Mouse (Mus musculus) liver, embryonic 11.5 days (tissue): Measurements from ENCODE around the gene Mpv17. TPM values are rescaled to one million over a fixed set of nuclear protein-coding genes. Genes with fewer than 3 reads are reported as not detected.

Source experiments
- ATAC-seq: fragments of 200-750 bp; cut with Nextera tagmentation; replicated peaks from 2 replicates; pipeline ENCODE4 v1.8.0; 2017; ENCODE audit warnings: moderate number of reproducible peaks, mild to moderate bottlenecking, moderate TSS enrichment, moderate library complexity; ENCODE audit not compliant: low FRiP score
- DNase-seq: peaks from one replicate; pipeline ENCODE4 v3.0.0-alpha.2; 2017; ENCODE audit warnings: low spot score
- H3K27ac ChIP-seq: fragments of 300-500 bp; sonication (generic); 2 replicates; pipeline ENCODE4 v1.5.1; 2014; ENCODE audit warnings: mild to moderate bottlenecking, low read depth, low read length, control low read depth
- H3K27me3 ChIP-seq: fragments of 300-500 bp; sonication (generic); replicated peaks from 2 replicates; pipeline ENCODE4 v1.6.1; 2014; ENCODE audit warnings: low read length, mixed read lengths; ENCODE audit not compliant: control insufficient read depth, insufficient read depth
- H3K36me3 ChIP-seq: fragments of 300-500 bp; sonication (generic); 2 replicates; pipeline ENCODE4 v1.6.1; 2014; ENCODE audit warnings: mild to moderate bottlenecking, low read length, moderate library complexity, mixed read lengths; ENCODE audit not compliant: control insufficient read depth, insufficient read depth
- H3K4me1 ChIP-seq: fragments of 300-500 bp; sonication (generic); replicated peaks from 2 replicates; pipeline ENCODE4 v1.6.1; 2014; ENCODE audit warnings: low read length, mixed read lengths; ENCODE audit not compliant: control insufficient read depth, insufficient read depth
- H3K4me2 ChIP-seq: fragments of 300-500 bp; sonication (generic); 2 replicates; pipeline ENCODE4 v1.6.1; 2014; ENCODE audit warnings: mild to moderate bottlenecking, control low read depth, moderate library complexity
- H3K4me3 ChIP-seq: fragments of 300-500 bp; sonication (generic); 2 replicates; pipeline ENCODE4 v1.5.1; 2014; ENCODE audit warnings: low read depth, low read length, control low read depth
- H3K9ac ChIP-seq: fragments of 300-500 bp; sonication (generic); 2 replicates; pipeline ENCODE4 v1.6.1; 2014; ENCODE audit warnings: low read depth, low read length, control low read depth
- H3K9me3 ChIP-seq: fragments of 300-500 bp; sonication (generic); 2 replicates; pipeline ENCODE4 v1.6.1; 2016; ENCODE audit warnings: low read length, inconsistent platforms, mixed read lengths; ENCODE audit not compliant: control insufficient read depth
- WGBS: fragments of 180-500 bp; shearing (Covaris S2); extraction: QIAGEN DNeasy Blood & Tissue Kit; methylation state at CpG from one replicate; pipeline ENCODE4 v1.1.7; 2014; 5-methylcytosine and 5-hydroxymethylcytosine counted together
- polyA plus RNA-seq: library from polyadenylated mRNA; unstranded; fragments of >200 nt; fragmentation: Nextera tagmentation; extraction: Ambion mirVana; gene quantifications from 2 replicates; pipeline ENCODE4 v1.2.1, GENCODE M21; 2014

The Mpv17 gene
- polyA plus RNA-seq, 1 experiment from 2014 or later: 50.4 TPM

DNA sequence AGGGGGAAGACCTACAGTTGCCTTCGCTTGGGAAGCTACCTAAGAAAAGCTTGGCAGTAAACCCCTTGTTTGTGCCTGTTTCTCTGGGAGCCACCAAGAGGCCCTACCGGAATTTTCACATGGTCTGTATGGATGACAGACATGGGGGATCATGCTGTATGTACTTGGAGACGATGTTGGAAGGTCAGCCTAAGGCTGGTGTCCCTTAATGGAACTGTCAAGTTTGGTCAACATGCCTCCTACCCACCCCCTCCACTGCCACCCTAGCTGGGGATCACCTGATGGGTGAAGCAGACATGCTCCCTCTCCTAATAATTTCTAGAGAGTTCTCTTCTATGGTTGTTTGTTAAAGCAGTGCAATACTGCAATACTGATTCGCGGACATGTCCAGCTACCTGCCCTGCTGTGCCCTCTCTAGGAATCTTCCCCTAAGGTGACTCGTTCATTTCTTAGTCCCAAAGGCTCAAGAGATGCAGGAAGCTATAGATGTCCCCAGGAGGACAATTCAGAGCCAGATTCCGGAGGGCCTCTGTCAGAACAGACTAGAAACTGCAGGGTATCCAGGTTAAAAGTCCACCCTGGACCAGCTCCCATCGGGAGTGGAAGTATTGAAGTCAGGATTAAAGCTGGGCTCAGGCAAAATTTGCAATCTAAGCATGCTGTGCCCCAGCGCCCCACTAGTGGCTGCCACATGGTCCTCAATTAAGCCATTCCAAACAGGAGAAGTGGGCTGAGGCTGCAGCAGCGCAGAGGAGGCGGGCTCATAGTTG, 58.2 kb downstream of the Mpv17 start:
- WGBS: 33% methylated on average over 11 of the region's 11 CpGs
- ATAC-seq: no peak
- H3K4me2 ChIP-seq: peak overlapping the region; percentile 72
- peaks cover 6% of the 10 kb centered on the region; the same call in 1 of the 2 replicates for H3K4me1 ChIP-seq
- H3K27me3 ChIP-seq: peaks cover 71% of the 10 kb centered on the region
- H3K4me3 ChIP-seq: peak overlapping the region; percentile 26
- H3K36me3 ChIP-seq: no peaks in the 10 kb centered on the region
- no peak overlapping the region for H3K27ac ChIP-seq
- H3K9ac ChIP-seq: no peak overlapping the region
- DNase-seq: no peak
- no peaks in the 10 kb centered on the region for H3K9me3 ChIP-seq

DNA sequence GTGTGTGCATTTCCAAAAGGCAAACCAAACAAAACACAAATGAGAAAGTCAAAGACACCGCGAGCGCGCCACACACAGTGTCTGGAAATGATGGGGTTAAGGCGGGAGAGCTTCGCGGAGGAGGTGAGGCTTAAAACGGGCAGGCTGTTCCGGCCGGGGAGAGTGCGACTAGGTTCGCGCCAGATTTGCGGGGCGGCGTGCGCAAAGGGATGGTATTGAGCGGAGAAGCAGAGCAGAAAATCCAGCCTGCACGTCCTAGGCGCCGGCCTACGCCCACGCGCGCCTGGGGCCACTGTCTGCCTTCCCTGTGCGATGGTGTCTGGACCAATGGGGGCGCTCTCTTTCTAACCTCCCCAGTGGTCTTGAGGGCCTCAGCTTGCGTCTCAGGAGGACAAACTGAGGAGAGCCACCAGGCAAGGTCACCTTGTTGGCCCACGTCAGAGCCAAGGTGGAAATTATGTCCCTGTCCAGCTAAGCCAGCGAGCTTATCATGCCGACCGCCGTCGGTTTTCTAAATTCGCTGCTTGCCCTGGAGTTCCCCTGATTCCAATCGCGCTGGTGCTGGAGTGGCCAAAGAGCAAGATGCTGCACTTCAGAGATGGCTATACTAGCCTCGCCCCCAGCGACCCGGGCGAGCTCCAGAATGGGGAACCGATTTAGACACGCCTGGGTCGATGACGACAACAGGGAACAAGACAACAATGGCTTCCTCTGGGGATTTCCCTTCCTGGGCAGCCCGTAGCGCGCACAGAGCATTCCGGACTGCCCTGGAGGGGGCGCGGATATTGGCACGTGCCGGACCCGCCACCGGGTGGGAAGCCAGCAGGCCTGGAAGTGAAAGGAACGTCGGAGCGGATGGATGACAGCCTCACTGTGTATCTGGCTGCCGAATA, 59.0 kb downstream of the Mpv17 start:
- DNase-seq: peak; percentile 37
- 1% methylated on average over 59 of the region's 59 CpGs for WGBS
- peak overlapping the region; percentile 26 for H3K4me3 ChIP-seq
- peaks cover 80% of the 10 kb centered on the region for H3K27me3 ChIP-seq
- H3K9me3 ChIP-seq: no peaks in the 10 kb centered on the region
- peaks cover 6% of the 10 kb centered on the region; the same call in 1 of the 2 replicates for H3K4me1 ChIP-seq
- H3K9ac ChIP-seq: no peak overlapping the region
- H3K27ac ChIP-seq: no peak overlapping the region
- H3K4me2 ChIP-seq: peak overlapping the region; percentile 72
- ATAC-seq: peak; percentile 33; the same call in 1 of the 2 replicates
- no peaks in the 10 kb centered on the region for H3K36me3 ChIP-seq

DNA sequence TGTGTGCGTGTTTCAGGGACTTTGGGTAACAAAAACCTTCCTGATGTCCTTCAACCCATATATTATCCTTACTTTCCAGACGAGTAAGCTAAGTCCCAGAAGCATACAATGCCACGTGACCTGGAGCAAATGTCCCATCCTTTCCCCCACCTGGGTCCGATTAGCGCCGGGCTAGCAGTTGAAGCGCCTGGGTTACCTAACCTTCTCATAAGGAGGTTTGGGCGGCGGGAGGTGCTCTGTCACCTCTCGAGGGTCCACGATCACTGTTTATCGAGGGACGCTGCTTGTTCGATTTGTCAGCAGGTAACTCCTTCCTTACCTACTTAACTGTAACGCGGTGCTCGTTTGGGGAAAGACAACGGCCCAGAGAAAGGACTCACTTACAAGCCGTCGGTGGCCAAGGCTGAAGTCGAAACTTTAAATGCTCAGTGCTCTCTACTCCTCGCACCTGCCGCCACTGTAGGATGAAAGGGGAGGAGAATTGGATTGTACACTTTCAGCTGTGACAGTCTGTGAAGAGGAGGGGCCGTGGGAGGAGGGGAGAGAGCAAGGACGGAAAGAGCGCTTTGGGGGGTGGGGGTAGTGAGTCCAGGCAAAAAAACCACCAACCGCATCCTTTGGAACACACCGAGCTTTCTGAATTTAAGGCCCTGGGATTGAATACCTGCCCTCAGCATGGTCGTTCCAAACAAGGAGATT, 59.8 kb downstream of the Mpv17 start:
- peak; percentile 39 for DNase-seq
- Histone ChIP-seq H3K4me1 (peaks cover 6% of the 10 kb centered on the region; the same call in 1 of the 2 replicates), H3K36me3 (no peaks in the 10 kb centered on the region), H3K9me3 (no peaks in the 10 kb centered on the region), H3K27me3 (peaks cover 88% of the 10 kb centered on the region), H3K27ac (no peak overlapping the region), H3K4me3 (peak overlapping the region; percentile 26; the same call in 1 of the 2 replicates), H3K9ac (no peak overlapping the region), H3K4me2 (peak overlapping the region; percentile 72)
- no peak for ATAC-seq
- WGBS: 3% methylated on average over 29 of the region's 29 CpGs

DNA sequence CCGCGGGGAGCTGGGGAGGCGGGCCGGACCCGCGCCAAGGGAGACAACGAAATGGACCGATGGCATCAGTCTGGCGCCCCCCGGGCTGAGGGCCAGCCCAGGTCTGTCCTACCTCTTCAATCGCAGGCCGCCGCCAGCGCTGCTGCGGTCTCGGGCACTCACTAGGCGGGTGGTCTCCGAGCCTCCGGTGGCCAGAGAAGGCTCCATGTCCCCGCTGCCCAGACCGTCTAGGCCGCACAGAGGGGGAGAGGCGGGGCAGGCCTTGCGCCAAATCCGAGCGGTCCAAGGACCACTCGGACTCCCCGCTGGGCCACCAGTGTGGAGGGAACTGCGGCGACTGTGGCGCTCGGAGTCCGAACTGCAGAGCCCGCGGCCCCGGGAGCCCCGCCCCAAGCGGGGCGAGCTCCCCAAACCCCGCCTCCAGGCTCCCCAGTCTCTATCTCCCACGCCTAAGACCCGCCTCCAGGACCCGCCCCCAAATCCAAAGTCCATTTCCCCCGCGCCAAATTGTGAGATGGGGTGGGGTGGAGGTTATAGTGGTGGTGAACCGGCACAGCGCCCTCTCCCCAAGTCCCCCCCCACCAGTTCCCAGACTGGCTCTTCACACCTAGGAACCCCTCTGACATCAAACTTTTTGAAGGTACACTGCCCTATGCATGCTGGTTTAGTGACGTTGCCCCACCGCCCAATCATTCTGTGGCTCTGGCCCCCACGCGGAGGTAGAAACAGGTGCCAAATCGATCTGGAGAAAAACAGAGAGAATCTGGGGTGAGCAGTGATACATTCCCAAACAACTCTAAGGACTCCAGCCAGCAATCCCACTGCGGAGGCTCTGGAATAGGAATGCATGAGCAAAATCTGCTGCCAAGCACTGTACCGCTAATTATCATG, 60.7 kb downstream of the Mpv17 start:
- H3K4me1 ChIP-seq: peaks cover 6% of the 10 kb centered on the region; the same call in 1 of the 2 replicates
- H3K4me2 ChIP-seq: peak overlapping the region; percentile 72
- ATAC-seq (peak; percentile 69), DNase-seq (peak; percentile 64)
- peak overlapping the region; percentile 46 for H3K4me3 ChIP-seq
- H3K36me3 ChIP-seq: no peaks in the 10 kb centered on the region
- 2% methylated on average over 54 of the region's 54 CpGs for WGBS
- H3K27me3 ChIP-seq: peaks cover 89% of the 10 kb centered on the region
- H3K27ac ChIP-seq: no peak overlapping the region
- no peak overlapping the region for H3K9ac ChIP-seq
- H3K9me3 ChIP-seq: no peaks in the 10 kb centered on the region

DNA sequence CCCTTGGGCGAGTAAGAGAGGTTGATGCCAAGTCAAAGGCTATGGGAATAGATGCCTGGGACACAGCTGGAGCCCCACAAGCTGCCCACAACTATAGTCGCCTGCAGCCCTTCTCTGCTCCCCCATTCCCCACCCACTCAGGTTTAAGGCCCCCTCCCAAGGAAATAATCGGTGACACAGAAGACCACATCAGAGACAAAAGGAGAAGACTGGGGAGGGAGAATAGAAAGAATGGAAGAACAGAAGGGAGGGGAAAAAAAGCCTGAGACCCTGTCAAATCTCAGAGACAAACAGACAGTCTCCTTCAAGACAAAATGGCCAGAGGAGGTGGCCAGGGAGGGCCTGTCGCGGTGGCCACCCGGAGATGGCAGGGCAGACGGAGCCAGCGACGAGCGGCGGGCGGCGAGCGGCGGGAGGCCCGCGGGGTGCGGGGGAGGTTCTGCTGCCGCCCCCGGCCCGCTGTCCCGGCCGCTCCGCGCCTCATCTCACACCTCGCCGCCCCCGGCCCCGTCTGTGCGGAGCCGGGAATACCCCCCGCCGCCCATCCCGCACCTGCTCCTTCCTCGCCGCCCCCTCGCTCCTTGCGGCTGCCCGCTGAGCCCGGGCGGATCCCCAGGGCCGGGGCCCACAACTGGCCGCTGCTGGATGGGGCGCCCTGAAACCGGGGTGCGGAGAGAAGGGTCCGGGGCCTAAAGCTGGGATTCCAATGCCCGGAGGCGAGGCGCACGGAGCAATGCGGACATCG, 61.6 kb downstream of the Mpv17 start:
- Histone ChIP-seq H3K4me2 (peak overlapping the region; percentile 72), H3K9ac (no peak overlapping the region), H3K36me3 (no peaks in the 10 kb centered on the region), H3K27me3 (peaks cover 95% of the 10 kb centered on the region), H3K27ac (no peak overlapping the region), H3K4me1 (peaks cover 6% of the 10 kb centered on the region; the same call in 1 of the 2 replicates), H3K9me3 (no peaks in the 10 kb centered on the region), H3K4me3 (peak overlapping the region; percentile 46)
- DNase-seq (no peak), ATAC-seq (no peak)
- WGBS: 4% methylated on average over 42 of the region's 53 CpGs

Other genes with a start within 250 kb of the Mpv17 start
- 467 and 501 TPM in 2 replicates for gene Ost4, start 246.5 kb downstream of the Mpv17 start, polyA plus RNA-seq
- 89.5 and 95.1 TPM in 2 replicates for gene Emilin1, start 240.8 kb downstream of the Mpv17 start, polyA plus RNA-seq
- 58.6 and 60.2 TPM in 2 replicates for gene Khk, start 232.8 kb downstream of the Mpv17 start, polyA plus RNA-seq
- gene Cgref1, start 208.7 kb downstream of the Mpv17 start, polyA plus RNA-seq: 5.4 and 8.2 TPM in 2 replicates
- 111 and 118 TPM in 2 replicates for gene Preb, start 193.9 kb downstream of the Mpv17 start, polyA plus RNA-seq
- 0.04 TPM in 2 replicates for gene Tcf23, start 185.6 kb downstream of the Mpv17 start, polyA plus RNA-seq
- 68.5 and 72.4 TPM in 2 replicates for gene Atraid, start 105.9 kb downstream of the Mpv17 start, polyA plus RNA-seq
- 9.3 and 10.3 TPM in 2 replicates for gene Slc5a6, start 105.3 kb downstream of the Mpv17 start, polyA plus RNA-seq
- gene Cad, start 99.5 kb downstream of the Mpv17 start, polyA plus RNA-seq: 65.0 and 66.0 TPM in 2 replicates
- not detected in 2 replicates for gene Dnajc5g, start 48.0 kb downstream of the Mpv17 start, polyA plus RNA-seq
- gene Slc30a3, start 46.0 kb downstream of the Mpv17 start, polyA plus RNA-seq: 1.1 and 1.4 TPM in 2 replicates
- 0.43 TPM in 1 of 2 replicates, not detected in the other for gene Trim54, start 37.5 kb downstream of the Mpv17 start, polyA plus RNA-seq
- gene Ucn, start 15.4 kb downstream of the Mpv17 start, polyA plus RNA-seq: not detected in 2 replicates
- 0.64 and 1.5 TPM in 2 replicates for gene Gm29609, start 25.7 kb upstream of the Mpv17 start, polyA plus RNA-seq
- gene Gtf3c2, start 25.9 kb upstream of the Mpv17 start, polyA plus RNA-seq: 77.2 and 79.5 TPM in 2 replicates
- gene Snx17, start 39.0 kb upstream of the Mpv17 start, polyA plus RNA-seq: 87.6 and 94.7 TPM in 2 replicates
- gene Eif2b4, start 39.2 kb upstream of the Mpv17 start, polyA plus RNA-seq: 93.2 and 98.1 TPM in 2 replicates
- 4.7 and 6.2 TPM in 2 replicates for gene Zfp513, start 48.1 kb upstream of the Mpv17 start, polyA plus RNA-seq
- gene Ppm1g, start 66.4 kb upstream of the Mpv17 start, polyA plus RNA-seq: 220 and 242 TPM in 2 replicates
- gene Nrbp1, start 86.6 kb upstream of the Mpv17 start, polyA plus RNA-seq: 95.6 and 98.1 TPM in 2 replicates
- gene Gm9970, start 87.0 kb upstream of the Mpv17 start, polyA plus RNA-seq: 0.36 TPM in 1 of 2 replicates, not detected in the other
- 11.6 and 12.0 TPM in 2 replicates for gene Krtcap3, start 97.4 kb upstream of the Mpv17 start, polyA plus RNA-seq
- gene Ift172, start 136.9 kb upstream of the Mpv17 start, polyA plus RNA-seq: 15.3 and 17.4 TPM in 2 replicates
- gene Fndc4, start 141.8 kb upstream of the Mpv17 start, polyA plus RNA-seq: 24.2 TPM in 2 replicates
- 11.3 and 12.1 TPM in 2 replicates for gene Gckr, start 143.2 kb upstream of the Mpv17 start, polyA plus RNA-seq